Mouse (Mus musculus) thymus, postnatal 4 days (tissue): ENCODE results near the gene Gse1.

Experiments
- DNase-seq: peaks from one replicate; pipeline ENCODE4 v3.0.0; 2021

Gse1 gene

DNA sequence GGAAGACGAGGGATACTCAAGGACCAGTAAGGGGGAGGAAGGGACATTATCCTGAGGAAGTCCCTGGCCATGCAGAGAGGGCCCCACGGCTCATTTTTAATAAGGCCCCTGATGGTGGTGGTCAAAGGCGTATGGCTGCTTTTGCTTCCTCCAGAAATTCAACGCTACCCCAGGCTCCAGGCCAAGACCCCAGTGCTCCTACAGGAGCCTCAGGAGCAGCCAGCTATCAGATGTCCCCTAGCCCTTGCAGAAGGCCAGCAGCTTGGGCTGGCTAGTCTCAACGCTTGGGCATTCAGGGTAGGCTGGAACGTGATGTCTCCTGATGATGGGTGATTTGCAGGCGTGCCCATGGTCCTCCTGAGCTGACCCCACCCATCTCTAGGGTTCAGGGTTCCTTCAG, 204.2 kb downstream of the Gse1 start:
- DNase-seq, result no peak

DNA sequence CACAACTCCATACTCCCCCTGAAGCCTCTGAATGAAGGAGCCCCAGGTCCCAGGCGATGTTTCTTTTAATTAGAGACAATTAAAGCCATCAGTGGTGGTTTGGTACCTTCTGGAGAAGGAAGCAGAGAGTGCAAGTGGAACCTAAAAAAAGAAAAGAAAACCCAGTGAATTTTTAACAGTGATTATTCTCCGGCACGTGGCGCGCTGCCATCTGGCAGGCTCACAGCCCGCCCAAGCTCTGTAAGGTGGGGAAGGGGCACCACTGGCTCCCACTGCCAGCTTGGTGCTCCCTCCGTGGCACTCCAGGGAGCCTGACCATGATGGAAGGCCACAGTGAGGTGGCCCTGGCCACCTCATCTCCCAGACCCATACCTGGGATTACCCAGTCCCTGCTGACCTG, 204.9 kb downstream of the Gse1 start:
- no peak for DNase-seq

DNA sequence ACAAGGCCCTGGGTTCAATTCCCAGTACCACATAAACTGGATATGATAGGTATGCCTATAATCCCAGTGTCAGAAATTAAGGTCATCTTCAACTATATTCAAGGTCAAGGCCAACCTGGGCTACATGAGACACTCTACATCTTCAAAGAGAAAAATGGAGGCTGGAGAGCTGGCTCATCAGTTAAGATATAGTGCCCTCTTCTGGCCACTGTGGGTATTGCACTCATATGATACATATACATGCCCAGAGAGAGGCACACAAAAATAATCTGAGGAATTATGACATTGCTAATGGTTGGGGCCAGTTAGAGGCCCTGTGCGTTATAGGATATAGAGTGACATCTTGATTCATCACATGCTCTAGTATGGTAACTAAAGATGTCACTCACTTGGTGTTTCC, 205.5 kb downstream of the Gse1 start:
- no peak for DNase-seq

DNA sequence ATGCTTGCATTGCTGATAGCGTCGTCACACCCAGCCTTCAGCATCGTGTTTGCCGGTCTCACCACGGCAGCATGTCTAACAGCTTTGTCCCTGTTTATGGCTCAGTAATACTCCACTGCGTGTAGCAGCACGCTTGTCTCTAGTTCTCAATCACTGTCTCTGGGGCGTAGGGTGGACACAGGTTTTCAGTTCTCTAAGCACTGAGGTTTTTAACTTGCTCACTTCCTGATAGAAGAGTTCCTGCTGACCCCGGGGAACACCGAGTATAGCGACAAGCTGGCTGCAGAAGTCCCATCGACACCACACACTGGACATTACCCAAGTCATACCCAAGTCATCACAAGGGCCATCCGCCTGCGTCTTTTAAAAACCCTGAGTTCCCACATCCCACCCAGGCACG, 207.5 kb downstream of the Gse1 start:
- no peak for DNase-seq

DNA sequence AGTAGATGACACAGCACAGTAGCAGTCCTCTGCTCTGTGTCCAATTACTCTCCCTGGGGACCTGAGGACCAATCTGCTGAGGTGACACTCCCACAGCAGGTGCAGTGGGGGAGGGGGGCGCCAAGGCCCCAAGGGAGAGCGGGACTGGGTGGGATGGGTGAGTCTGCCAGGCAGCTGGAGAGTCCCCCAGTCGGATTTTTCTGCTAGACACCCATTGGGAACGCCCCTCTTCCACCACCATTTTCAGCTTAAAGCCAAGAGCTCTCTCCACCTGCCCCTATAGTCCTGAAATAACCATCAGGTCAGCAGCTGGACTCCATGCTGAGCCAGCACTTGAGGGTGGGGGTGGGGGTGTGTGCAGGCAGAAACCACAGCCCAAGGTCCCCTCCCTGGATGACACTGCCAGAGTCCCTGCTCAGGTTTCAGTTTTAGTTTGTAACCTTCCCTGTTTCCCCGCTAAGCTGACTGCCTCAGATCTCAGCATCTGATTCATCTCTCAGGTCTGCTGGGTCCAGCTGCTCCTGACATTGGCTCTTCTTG, 208.3 kb downstream of the Gse1 start:
- DNase-seq, result no peak

DNA sequence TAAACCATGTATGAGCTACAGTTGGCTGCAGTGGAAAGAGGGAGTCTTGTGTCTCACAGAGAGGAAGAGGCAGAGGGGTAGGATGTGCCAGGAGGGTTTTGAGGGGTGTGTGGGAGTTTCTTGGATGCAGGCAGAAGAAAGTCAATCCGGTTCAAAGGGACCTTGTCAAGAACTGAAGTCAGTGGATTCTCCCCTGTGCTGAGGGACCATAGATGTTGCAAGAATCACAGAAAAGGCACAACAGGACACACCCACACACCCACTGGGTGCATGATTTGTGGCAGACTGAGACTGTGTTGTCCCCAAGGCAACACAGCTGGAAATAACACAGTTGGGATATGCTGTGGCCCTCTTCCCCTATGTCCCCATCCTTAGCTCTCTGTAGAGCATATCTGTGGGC, 209.0 kb downstream of the Gse1 start:
- DNase-seq, result no peak

DNA sequence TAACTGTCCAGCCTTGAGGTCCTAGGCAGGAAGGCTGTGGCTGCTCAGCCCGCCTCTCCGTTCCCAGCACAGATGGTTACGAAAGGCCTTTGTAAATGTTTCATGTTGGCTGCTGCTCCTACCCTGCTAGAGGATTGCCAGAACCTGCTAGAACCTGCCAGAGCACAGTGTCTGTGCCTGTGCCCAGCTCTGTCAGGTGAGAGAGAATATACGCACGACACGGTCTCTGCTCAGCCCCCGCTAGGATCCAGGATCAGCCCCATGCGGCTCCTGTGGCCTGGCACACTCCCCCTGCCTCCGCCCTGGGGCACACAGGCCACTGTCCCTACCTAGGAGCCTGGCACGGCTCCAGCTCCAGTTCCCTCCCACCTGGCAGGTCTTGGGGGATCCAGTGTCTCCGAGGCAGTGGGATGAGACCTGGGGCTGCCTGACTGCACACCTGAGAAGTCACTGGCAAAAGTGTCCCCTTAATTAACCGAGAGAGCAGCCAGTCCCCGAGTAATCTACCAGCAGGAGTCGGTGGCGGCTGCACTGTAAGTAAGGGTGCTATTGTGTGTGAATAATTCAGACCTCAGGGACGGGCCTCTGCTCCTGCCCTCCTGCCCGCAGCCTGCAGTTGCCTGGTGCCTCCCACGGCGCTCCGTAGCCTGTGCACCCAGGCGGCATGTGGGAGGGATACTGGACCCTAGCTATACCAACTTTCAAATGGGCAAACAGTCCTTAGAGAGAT, 209.6 kb downstream of the Gse1 start:
- no peak for DNase-seq

DNA sequence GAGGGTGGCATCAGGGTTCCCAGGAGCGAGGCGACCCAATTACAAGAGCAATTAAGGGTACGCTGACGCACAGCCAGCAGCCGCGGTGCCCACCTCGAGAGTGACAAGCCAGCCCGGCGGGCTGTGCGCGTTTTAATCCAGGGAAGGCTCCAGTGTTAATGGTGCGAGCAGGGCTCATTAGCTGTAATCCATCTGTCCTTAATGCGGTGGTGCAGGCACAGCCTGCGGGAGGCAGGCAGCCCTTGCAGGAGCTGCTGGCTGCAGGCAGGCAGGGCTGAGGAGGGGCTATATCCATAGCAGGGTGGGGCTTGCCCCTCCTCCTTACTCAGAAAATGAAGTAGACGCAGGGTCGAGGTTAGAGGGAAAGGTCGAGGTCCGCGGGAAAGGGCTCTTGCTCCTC, 211.1 kb downstream of the Gse1 start:
- DNase-seq, result no peak

DNA sequence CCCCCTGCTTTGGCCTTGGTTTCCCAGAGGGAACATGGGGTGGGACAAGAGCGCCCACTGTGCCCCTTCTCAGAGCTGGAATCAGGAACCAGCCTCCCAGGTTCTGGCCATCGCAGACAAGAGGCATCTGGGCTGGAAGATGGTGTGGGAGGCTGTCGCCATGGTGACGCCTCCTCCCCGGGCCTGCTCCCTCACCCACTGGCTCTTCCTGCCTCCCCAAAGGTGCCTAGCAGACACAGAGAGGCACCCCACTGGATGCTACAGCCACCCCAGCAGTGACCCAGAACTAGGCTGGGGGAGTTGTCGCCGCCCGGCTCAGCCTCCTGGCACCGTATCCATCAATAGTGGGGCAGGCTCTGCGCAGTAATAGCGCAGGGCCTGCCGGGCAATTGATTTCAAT, 212.5 kb downstream of the Gse1 start:
- DNase-seq, result no peak

DNA sequence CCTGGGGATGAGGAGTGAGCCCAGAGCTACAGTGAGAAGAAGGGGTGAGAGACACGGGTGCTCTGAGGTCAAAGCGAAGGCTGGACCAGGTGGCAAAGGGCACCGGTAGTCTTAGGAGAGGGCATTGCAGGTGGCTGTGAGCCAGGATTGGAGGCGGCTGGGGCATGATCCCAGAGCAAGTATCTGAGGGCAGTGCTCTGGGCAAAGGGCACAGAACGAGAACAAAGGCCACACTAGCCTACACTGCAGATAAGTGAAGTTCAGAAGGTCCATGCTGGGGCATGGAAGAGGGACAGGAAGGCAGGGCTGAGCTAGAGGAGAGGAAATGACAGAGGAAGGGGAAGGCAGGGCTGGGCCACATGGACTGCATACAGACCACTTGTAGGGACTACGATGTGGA, 213.4 kb downstream of the Gse1 start:
- no peak for DNase-seq

DNA sequence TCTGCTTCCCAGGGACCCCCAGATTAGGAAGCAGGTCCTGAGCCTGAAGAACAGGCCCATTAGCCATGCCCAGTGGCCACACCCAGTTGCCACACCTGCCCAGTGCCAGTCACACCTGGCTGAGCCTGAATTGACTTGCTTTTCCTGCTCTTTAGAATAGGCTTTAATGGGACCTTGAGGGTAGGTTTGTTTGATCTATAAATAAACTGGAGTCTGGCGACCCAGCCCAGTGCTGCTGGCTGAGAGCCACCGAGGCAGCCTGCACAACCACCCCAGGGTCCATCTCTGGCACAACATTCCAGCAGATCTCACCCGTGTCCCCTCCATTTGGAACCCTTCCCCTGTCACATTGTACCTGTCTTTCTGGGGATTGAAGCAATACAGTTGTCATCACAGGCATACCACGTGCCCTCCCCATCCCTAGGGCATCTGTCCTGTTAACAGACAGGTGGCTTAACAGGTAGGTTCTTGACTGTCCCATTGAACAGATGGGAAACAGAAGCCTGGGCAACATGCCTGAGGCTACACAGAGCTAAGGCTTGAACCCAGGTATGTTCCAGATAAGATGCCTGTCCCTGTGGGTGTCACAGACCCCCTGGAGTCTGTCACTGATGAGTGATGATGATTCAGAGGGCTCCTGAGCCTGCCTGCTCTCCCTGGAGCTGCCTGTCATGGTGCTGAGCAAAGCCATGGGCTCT, 214.2 kb downstream of the Gse1 start:
- DNase-seq, result no peak

DNA sequence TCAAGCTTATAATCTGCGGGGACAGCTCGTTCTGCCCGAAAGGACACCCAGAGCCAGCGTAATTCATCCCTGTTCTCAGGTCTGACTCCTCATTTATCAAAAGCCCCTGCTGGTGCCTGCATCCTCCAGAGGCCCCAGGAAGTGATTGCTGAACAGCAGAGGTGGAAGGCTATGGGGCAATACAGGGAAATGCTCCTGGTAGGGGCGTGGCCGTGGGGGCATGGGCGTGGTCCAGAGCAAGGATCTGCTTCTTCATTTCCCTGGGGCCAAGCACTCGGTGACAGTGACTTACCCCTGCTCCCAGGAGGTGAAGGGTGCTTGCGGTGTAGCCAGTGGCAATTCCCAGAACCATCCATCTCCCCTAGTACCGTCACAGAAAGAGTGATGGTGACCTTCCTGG, 217.0 kb downstream of the Gse1 start:
- DNase-seq, result peak; percentile 56

DNA sequence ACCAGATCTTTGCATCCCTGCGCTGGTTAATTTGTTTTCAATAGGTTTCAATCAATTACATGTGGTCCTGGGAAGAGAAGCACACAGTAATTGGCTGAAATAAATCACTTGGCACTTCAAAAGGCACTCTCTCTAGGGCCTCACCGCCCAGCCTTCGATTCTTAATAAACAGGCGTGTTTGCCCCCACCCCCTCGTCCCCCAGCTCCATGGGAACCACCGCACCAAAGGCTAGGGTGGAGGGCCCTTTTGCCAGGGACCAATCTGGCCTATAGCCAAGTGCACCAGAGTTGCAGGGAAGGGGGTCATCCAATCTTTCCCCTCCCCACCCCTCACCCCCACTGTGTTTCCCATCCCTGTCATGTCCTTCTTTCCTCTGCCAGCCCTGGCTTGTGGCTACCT, 219.9 kb downstream of the Gse1 start:
- no peak for DNase-seq

DNA sequence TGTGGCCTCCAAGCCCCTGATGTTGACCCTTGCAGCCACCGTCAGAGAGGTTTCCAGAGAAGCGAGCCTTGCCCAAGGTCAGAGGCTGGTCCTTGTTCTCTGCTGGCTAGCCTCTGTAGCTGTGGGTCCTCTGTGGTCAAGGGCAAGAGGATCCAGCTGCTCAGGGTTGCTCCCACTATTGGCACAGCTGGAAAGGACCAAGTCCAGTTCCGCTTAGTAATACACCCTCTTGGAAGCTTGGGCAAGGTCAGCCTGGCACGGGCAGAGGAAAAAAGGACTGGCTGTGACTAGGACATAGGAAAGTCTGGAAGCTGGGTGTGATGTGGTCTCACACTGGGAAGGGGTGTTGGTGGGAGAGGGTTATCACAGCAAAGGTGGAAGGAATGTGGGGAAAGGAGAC, 220.9 kb downstream of the Gse1 start:
- DNase-seq, result no peak

DNA sequence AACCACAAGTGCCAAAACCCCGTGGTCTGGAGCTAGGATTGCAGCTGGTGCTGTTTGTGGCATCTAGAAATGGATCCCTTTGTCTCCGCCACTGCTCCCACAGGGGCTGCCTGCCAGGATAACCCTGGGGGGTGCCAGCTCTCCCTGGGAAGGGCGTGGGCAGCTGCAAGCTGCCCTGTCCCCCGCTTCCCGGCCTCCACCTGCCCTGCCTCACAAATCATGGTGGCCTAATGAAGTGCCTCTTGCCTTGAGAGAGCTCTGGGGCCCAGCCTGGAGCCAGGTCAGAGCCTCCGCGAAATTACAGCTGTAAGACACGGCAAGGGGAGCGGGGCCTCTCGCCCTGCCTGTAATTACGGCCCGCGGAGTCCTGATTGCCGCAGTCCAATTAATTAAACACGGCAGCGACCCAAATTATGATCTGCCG, 221.4 kb downstream of the Gse1 start:
- no peak for DNase-seq

DNA sequence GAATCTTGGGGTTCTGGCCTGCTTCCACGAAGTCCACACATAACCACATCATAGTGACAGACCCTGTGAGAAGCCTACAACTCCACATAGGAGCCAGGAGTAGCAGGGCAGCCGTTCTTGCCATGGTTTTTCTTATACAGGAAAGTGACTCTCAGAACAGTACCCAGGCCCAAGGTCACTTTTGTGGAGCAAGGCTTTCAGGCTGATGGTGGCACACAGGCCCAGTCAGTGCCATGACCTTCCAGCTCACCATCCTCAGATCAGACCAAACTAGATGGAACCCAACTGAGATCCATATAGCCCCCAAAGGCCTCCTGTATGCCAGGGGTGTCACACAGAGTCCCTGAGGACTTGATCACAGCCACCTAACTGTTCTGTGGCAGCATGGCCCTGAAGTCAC, 223.9 kb downstream of the Gse1 start:
- DNase-seq, result no peak

DNA sequence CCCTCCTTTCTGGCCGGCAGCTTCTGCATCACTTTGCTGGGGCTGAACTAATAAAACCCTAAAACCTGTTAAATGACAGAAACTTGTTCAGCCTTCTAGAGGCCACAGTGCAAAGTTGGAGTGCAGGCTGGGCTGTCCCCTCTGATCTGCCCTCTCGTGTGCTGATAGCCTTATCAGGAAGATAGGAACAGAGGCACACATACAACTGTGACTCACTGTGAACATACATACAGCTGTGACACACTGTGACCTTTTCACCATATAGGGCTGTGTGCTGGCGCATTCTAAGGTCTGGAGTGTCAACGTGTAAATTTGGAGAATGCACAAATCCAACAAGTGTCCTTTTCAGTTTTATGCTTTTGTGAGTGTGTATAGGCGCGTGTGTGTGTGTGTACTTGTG, 226.1 kb downstream of the Gse1 start:
- no peak for DNase-seq

DNA sequence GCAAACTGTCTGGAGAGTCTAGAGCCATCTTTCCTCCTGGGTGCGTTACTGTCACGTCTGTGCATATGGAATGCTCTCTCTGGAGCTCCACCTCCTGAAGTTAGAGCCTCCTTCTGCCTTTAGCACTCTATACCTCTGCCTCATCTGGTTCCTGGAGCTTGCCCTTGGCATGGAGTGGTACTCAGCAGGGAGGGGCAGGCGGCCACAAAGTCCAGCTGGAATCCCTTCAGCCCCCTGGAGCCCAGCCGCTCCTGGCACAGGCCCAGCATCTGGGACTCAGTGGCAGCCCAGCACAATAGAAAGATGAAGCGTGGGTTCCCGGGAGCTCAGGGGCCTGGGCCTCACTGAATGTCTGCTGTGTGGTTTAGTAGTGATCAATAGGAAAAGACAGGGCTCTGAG, 232.1 kb downstream of the Gse1 start:
- no peak for DNase-seq

DNA sequence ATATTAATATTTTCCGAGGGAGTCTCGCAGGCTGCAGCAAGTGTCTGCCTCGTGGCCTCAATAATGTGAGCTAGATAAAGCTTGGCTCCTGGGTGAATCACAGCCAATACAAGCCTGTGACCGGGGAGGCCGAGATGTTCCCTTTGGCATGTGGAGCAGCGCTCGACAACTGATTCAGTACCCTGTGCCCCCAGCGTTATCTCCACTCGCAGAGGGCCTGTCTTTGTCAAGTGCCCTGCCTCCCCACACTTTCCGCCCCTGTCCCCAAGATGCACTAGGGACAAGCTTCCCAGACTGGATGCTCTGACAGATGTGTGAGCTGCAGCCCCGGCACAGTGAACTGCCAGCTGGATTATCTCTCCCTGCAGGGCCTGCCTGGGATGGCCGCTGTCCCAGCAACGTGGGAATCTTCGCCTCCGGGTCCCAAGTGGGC, 233.9 kb downstream of the Gse1 start:
- no peak for DNase-seq

DNA sequence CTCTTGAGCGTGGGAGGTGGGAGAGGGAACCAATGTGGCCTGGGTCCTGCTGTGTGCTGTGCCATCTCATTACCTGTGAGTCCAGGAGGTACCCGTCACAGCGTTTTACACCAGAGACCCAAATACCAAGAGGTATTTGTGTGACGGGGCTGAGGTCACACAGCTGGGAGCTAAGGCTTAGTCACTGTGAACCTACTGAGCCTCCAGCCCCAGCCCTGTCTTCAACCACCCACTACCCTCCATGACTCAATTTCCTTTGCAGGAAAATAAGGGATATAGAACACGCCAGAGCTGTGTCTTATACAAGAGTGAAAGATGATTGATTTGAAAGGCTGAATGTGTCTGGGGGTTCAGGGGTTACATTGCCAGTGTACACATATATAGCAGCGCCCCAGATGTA, 234.4 kb downstream of the Gse1 start:
- DNase-seq, result no peak

DNA sequence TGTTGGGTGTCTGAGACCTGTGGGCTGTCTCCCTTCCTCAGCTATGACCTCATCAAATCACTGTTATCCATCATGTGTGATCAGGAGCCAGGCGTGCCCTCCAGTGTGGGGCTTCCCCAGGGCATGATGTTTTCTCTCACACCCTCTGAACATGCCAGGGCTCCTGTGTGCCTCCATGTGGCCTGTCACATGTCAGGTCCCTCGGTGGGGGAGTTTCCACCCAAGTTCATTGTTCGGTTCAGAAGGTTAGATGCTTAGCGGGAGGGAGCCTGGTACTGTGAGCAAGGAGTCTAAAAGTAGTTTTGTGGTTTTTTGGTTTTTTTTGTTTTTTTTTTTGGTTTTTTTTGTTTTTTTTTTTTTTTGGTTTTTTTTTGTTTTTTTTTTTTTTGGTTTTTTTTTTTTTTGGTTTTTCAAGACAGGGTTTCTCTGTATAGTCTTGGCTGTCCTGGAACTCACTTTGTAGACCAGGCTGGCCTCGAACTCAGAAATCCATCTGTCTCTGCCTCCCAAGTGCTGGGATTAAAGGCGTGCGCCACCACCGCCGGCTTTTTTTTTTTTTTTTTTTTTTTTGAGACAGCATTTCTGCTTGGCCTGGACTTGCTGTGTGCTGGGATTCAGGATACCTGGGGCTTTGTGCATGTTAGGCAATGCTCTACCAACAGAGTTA, 235.8 kb downstream of the Gse1 start:
- no peak for DNase-seq

DNA sequence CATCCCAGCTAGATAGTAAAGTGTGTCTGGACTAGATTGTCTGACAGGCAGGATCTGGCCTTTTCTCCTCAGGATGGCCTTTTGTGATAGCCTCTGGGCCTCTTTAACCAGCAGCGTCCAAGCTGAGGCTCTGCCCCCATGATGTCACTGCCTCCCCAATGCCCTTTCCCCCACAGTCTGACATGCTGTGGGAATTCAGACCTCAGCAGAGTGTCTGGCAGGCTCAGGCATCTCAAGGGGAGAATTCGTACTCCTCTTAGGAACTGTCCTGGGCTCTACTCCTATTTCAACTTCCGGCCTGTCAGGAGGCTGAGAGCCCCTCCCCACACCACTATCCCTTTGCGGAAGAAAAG, 236.3 kb downstream of the Gse1 start:
- DNase-seq, result no peak

DNA sequence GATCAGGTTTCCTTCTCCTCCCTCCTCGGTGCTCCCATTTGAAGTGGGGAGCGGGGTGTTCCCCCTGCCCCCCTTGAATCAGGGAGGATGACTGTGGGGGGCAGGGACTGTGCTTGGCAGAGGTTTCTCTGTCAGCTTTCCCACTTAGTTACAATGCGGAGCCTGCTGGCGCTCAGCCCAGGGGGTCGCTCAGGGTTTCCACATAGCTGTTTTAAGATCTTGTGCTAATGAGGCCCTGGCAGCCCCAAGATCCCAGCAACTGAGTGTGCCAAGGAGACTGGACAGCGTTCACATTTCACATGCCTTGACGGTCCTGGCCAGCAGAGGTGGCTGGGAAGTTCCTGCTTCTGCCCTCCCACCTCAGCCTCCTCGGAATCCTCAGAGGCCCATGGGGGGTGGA, 237.5 kb downstream of the Gse1 start:
- no peak for DNase-seq

DNA sequence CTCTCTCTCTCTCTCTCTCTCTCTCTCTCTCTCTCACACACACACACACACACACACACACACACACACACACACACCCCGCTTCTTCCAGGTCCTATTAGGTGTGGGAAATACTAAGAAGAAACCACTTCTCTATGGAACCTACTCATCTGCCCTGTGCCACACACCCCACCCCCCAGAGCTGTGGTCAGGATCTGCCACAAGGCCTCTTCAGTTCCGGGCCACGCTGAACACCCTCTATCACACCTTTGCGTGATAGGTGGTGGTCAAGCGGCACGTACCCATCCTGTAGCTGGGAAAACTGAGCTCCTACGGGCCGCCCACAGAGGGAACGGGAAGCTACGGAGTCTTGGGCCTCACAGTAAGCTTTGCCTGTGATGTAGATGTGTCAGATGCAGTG, 238.0 kb downstream of the Gse1 start:
- DNase-seq, result no peak
